Mouse (Mus musculus): ENCODE results near the gene Mphosph10. TPM values are rescaled to one million over a fixed set of nuclear protein-coding genes. Genes with fewer than 3 reads are reported as not detected.
A peak's percentile ranks its signal among the peaks of the same experiment; 100 is the strongest.

The Mphosph10 gene
- polyA plus RNA-seq (2016; fragmentation: Nextera tagmentation; extraction: Ambion mirVana) = 27.8 and 30.9 TPM in 2 replicates

GRCm38 (mm10) chr7:64392122-64392818, at the start of gene Mphosph10, which contains the start of gene Mcee:
Gene Mphosph10 (minus strand): TSS chr7:64392268.
Gene Mcee (plus strand): TSS chr7:64392607.
- ATAC-seq (ENCODE audit: insufficient number of reproducible peaks, low FRiP score) = peak; percentile 99
- H3K36me3 ChIP-seq = peaks cover 21% of the 10 kb centered on the region
- WGBS = under 1% methylated on average over 54 of the region's 54 CpGs

DNA sequence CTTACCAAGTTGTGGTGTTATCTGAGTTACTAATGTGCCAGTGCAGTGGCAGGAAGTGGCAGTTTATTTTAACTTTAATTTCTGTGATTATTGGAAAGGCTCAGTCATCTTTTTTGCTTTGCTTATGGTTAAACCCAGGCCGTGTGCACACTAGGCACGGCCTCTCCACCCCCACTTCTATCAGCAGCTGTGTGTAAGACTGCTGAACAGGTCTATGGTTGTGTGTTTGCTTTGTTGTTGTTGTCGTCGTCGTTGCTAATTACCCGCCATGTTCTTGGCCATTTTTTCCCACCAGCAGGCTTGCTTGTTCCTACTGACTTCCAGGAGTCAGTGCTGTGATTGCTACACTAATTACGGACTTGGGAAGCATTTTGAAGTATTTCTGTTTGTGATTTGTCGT, 48.5 kb upstream of the Mphosph10 start:
- Histone ChIP-seq H3K27me3 (replicated peaks) (no peaks in the 10 kb centered on the region), H3K27ac (ENCODE audit: poor library complexity, severe bottlenecking) (no peak overlapping the region), H3K4me1 (replicated peaks) (no peaks in the 10 kb centered on the region), H3K9ac (no peak overlapping the region), H3K9me3 (replicated peaks) (no peaks in the 10 kb centered on the region), H3K4me3 (no peak overlapping the region), H3K36me3 (no peaks in the 10 kb centered on the region), H3K4me2 (no peak overlapping the region)
- no peak for ATAC-seq (ENCODE audit: insufficient number of reproducible peaks, low FRiP score)
- 74% methylated on average over 8 of the region's 8 CpGs for WGBS

More at GRCm38 (mm10) chr7:64392122-64392818, at the start of gene Mphosph10, which contains the start of gene Mcee:
- Histone ChIP-seq H3K27me3 (replicated peaks) (no peaks in the 10 kb centered on the region), H3K4me2 (peak within 1 kb of the TSS; percentile 98), H3K4me1 (replicated peaks) (peaks cover 14% of the 10 kb centered on the region), H3K9me3 (replicated peaks) (no peaks in the 10 kb centered on the region), H3K27ac (ENCODE audit: poor library complexity, severe bottlenecking) (peak within 1 kb of the TSS; percentile 58), H3K4me3 (peak within 1 kb of the TSS; percentile 68), H3K9ac (peak within 1 kb of the TSS; percentile 91)

DNA sequence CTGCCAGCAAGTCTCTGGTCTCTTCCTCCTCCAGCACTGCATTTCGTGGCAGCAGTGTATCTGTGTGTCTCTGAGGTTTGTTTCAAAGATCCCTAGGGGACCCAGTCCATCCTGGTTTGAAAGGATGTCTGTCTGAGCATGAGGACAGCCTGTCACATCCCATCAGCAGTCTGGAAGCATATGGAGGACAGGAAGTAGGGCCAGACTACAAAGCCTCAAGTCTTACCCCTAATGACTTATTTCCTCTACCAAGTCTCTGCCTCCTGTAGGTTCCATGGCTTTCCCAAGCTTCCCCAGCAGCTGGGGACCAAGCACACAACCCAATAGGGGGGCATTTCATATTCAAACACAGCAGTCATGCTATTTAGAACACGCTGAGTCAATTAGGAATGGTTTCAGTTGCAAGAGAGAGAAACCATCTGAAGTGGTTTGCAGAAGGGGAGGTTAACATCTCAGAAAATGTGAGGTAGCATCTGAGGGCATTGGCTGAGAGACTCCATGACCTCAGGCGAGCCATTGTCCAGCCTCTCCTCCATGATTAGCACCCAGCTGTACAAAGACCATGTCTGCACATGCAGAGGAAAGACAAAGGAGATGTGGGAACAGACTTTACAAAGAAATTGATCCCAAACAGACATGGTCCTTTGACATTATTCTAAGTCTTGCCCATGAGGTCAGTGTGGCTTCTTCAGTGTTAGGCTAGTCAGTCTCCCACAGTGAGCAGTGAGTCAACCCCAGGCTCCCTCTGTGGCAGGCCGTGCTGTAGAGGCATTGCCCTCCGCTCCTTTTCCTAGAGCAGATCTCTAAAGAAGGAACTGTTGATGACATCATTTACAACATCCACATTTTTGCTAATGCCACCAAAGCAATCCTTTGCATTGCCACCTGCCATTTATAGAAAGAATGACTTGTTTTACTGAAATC, 47.8 kb upstream of the Mphosph10 start:
- Histone ChIP-seq H3K36me3 (no peaks in the 10 kb centered on the region), H3K4me3 (no peak overlapping the region), H3K4me2 (no peak overlapping the region), H3K9ac (no peak overlapping the region), H3K27me3 (replicated peaks) (no peaks in the 10 kb centered on the region), H3K4me1 (replicated peaks) (no peaks in the 10 kb centered on the region), H3K27ac (ENCODE audit: poor library complexity, severe bottlenecking) (no peak overlapping the region), H3K9me3 (replicated peaks) (no peaks in the 10 kb centered on the region)
- ATAC-seq (ENCODE audit: insufficient number of reproducible peaks, low FRiP score) = no peak
- WGBS = 58% methylated on average over 5 of the region's 5 CpGs

GRCm38 (mm10) chr7:64424861-64425260, 32.8 kb upstream of the Mphosph10 start:
- H3K9me3 ChIP-seq (replicated peaks) = no peaks in the 10 kb centered on the region
- no peaks in the 10 kb centered on the region for H3K27me3 ChIP-seq (replicated peaks)
- H3K4me2 ChIP-seq = no peak overlapping the region
- 58% methylated on average over 5 of the region's 5 CpGs for WGBS
- H3K4me1 ChIP-seq (replicated peaks) = no peaks in the 10 kb centered on the region
- H3K27ac ChIP-seq (ENCODE audit: poor library complexity, severe bottlenecking) = no peak overlapping the region
- no peak overlapping the region for H3K4me3 ChIP-seq
- no peak overlapping the region for H3K9ac ChIP-seq
- ATAC-seq (ENCODE audit: insufficient number of reproducible peaks, low FRiP score) = no peak
- no peaks in the 10 kb centered on the region for H3K36me3 ChIP-seq

DNA sequence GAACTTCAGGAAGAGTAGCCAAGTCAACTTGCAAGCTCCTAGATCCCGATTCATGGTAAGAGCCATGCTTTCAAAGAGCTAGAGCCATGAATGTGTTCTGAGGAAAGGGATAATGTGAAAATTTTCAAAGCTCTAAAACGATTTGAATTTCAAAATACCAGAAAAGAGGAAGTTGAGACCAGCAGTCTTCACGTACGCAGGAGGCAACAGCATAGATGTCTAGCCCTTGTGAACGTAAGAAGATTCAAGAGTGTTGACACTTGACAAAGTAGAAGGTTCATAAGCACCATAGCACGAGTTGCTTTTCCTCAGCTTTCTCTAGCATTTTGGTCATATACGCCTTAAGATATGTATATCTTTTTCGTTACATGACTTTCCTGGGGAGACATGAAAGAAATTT, 11.9 kb upstream of the Mphosph10 start:
- no peak overlapping the region for H3K27ac ChIP-seq (ENCODE audit: poor library complexity, severe bottlenecking)
- no peak for ATAC-seq (ENCODE audit: insufficient number of reproducible peaks, low FRiP score)
- no peaks in the 10 kb centered on the region for H3K9me3 ChIP-seq (replicated peaks)
- WGBS = 84% methylated on average over 8 of the region's 8 CpGs
- no peak overlapping the region for H3K9ac ChIP-seq
- H3K4me2 ChIP-seq = no peak overlapping the region
- peaks cover 12% of the 10 kb centered on the region for H3K36me3 ChIP-seq
- H3K4me3 ChIP-seq = no peak overlapping the region
- no peaks in the 10 kb centered on the region for H3K4me1 ChIP-seq (replicated peaks)
- no peaks in the 10 kb centered on the region for H3K27me3 ChIP-seq (replicated peaks)

DNA sequence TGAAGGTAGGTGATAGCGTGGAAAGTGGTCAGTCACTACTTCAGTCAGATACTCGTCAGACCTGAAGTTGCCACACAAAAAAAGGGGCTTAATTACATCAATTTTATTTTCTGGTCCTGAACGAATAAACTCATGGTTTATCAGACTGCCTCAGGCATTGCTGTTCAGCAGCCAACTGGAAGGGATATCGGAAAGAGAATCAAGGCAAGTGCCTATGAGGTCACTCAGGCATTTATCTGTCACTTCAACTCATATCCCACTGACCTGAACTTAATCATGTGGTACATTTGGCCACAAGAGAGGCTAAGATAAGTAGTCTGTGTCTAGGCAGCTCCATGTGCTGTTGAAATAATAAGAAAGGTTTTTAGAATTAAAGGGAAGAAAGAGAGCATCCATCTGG, 10.4 kb upstream of the Mphosph10 start:
- Histone ChIP-seq H3K36me3 (peaks cover 12% of the 10 kb centered on the region), H3K4me2 (no peak overlapping the region), H3K9ac (no peak overlapping the region), H3K27me3 (replicated peaks) (no peaks in the 10 kb centered on the region), H3K9me3 (replicated peaks) (no peaks in the 10 kb centered on the region), H3K4me3 (no peak overlapping the region), H3K27ac (ENCODE audit: poor library complexity, severe bottlenecking) (no peak overlapping the region), H3K4me1 (replicated peaks) (no peaks in the 10 kb centered on the region)
- ATAC-seq (ENCODE audit: insufficient number of reproducible peaks, low FRiP score) = no peak
- 85% methylated on average over 4 of the region's 4 CpGs for WGBS

DNA sequence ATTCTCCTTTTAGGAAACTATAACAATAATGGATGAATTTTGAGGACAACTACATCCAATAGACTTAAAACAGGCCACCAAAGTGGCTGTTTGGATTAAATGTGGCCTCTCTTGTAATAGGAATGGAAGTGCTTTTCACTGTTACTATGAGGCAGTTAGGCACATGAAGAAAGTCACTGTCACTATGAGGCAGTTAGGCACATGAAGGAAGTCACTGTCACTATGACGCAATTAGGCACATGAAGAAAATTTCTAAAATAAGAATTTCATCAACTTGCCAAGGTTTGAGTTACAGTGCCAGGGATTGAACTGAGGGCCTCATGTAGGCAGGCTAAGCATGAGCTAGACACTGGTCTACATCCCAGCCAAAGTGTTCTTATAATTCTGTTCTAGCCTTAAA, 8.7 kb upstream of the Mphosph10 start:
- Histone ChIP-seq H3K9me3 (replicated peaks) (no peaks in the 10 kb centered on the region), H3K4me1 (replicated peaks) (no peaks in the 10 kb centered on the region), H3K9ac (no peak overlapping the region), H3K27me3 (replicated peaks) (no peaks in the 10 kb centered on the region), H3K4me3 (no peak overlapping the region), H3K4me2 (no peak overlapping the region), H3K36me3 (peaks cover 12% of the 10 kb centered on the region), H3K27ac (ENCODE audit: poor library complexity, severe bottlenecking) (no peak overlapping the region)
- 90% methylated on average over 1 of the region's 1 CpGs for WGBS
- ATAC-seq (ENCODE audit: insufficient number of reproducible peaks, low FRiP score) = no peak

GRCm38 (mm10) chr7:64392819-64393151, 717 bp upstream of the Mphosph10 start:
- ATAC-seq (ENCODE audit: insufficient number of reproducible peaks, low FRiP score) = no peak
- Histone ChIP-seq H3K4me3 (peak overlapping the region; percentile 68), H3K27ac (ENCODE audit: poor library complexity, severe bottlenecking) (peak overlapping the region; percentile 58), H3K4me1 (replicated peaks) (peaks cover 14% of the 10 kb centered on the region), H3K36me3 (peaks cover 19% of the 10 kb centered on the region), H3K4me2 (peak overlapping the region; percentile 98), H3K9me3 (replicated peaks) (no peaks in the 10 kb centered on the region), H3K9ac (peak overlapping the region; percentile 75), H3K27me3 (replicated peaks) (no peaks in the 10 kb centered on the region)
- under 1% methylated on average over 15 of the region's 15 CpGs for WGBS

DNA sequence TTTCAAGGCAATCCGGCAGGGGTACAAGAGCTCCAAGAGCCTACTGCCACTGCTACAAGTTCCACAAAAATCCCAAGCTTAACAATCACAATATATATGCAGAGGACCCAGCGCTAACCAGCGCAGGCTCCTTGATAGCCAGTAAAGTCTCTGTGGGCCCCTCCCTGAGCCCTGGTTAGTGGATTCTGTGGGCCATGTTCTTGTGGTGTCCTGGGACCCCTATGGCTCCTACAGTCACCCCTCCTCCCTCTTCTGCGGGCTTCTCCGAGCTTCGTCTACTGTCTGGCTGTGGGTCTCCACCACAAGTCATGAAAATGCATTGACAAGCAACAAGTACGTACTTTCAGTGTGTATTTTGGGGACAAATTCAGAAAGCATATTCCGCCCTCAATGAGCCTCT, 589 bp downstream of the Mphosph10 start:
- H3K4me2 ChIP-seq = peak overlapping the region; percentile 98
- H3K27me3 ChIP-seq (replicated peaks) = no peaks in the 10 kb centered on the region
- H3K9ac ChIP-seq = peak overlapping the region; percentile 91
- peak overlapping the region; percentile 58; the same call in 1 of the 2 replicates for H3K27ac ChIP-seq (ENCODE audit: poor library complexity, severe bottlenecking)
- peaks cover 14% of the 10 kb centered on the region for H3K4me1 ChIP-seq (replicated peaks)
- no peak for ATAC-seq (ENCODE audit: insufficient number of reproducible peaks, low FRiP score)
- 2% methylated on average over 8 of the region's 8 CpGs for WGBS
- peak overlapping the region; percentile 68 for H3K4me3 ChIP-seq
- H3K9me3 ChIP-seq (replicated peaks) = no peaks in the 10 kb centered on the region
- H3K36me3 ChIP-seq = peaks cover 27% of the 10 kb centered on the region

GRCm38 (mm10) chr7:64373830-64374562, 18.1 kb downstream of the Mphosph10 start, which contains the start of gene Fan1:
Gene Fan1 (minus strand): TSS chr7:64374095.
- Histone ChIP-seq H3K4me3 (peak within 1 kb of the TSS; percentile 60), H3K9ac (peak within 1 kb of the TSS; percentile 71), H3K36me3 (peaks cover 56% of the 10 kb centered on the region), H3K27ac (ENCODE audit: poor library complexity, severe bottlenecking) (peak within 1 kb of the TSS; percentile 93), H3K4me2 (peak within 1 kb of the TSS; percentile 77), H3K4me1 (replicated peaks) (peaks cover 6% of the 10 kb centered on the region), H3K9me3 (replicated peaks) (no peaks in the 10 kb centered on the region), H3K27me3 (replicated peaks) (no peaks in the 10 kb centered on the region)
- WGBS = 3% methylated on average over 27 of the region's 27 CpGs
- ATAC-seq (ENCODE audit: insufficient number of reproducible peaks, low FRiP score) = peak; percentile 94

Data from heart, embryonic 12.5 days (tissue).